Mouse (Mus musculus): ENCODE measurements at regions not wholly inside any gene's neighbourhood (a gene's known extent, or its start where the extent isn't known, plus 50 kb on each side); places are given as distances from the start of the nearest gene placed in this dataset.
"Not testable (repeated sequence)": the region's sequence is repeated elsewhere in the genome, so short reads cannot be mapped to it uniquely, and the experiment has no call there.

DNA sequence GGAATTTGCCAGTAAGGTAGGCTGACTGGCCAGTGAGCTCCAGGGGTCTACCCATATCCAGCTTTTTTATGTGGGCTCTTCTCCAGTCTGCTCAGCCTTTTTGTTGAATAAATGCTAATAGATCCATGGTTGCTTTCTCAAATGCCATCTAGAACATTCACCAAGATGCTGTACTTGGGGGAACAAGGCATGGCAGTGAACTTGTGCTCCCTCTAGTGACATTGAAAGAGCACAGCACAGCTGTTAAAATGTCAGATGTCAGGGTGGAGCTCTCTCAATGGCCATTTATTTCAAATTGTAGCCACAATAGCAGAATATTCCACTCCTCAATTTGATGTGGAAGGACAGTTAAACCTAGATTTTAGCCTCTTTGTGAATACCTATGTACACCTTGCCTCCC is 86.3 kb downstream of the Kcnk1 start:
- DNase-seq (ENCODE audit: low read depth, low spot score): no peak

GRCm38 (mm10) chr8:126082827-126083226 is 87.9 kb downstream of the Kcnk1 start:
- DNase-seq (ENCODE audit: low read depth, low spot score): no peak

DNA sequence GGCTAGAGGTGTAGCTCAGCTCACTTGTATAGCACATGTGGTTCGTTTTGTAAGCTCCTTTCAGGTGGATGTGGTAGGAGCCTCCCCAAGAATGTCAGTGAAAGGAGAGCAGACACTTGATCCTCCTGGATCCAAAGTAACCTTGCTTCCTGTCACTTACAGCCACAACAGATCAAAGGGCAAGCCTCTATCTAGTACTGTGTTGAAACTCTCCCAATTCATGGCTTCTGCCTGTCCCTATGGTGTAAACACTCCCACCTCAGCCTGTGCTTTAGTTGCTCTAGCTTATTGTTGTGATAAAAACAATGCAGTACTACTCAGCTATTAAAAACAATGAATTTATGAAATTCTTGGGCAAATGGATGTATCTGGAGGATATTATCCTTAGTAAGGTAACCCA is 95.8 kb downstream of the Kcnk1 start:
- DNase-seq (ENCODE audit: low read depth, low spot score): no peak

- no peak for DNase-seq (ENCODE audit: low read depth, low spot score)
These were observed 99.0 kb downstream of the Kcnk1 start for GRCm38 (mm10) chr8:126094005-126094404.

DNA sequence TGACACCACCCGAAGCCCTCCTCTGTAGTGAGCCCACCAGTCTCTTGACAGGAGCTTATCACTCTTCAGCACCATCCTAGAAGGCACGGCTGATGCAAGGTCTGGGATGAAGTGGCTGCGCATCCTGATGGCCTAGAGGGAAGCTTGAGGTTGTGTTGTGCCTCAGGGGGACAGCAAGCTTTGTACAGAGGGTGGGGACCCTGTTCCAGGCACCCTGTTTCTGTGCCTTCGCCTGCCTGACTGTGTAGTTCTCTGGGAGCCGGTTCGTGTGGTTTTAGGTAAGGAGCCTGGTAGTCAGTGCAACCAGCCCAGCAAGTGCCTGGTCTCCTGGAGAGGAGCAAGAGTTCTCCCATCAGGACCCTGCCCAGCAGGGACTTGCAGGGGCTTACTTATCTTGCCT is 101.1 kb downstream of the Kcnk1 start:
- no peak for DNase-seq (ENCODE audit: low read depth, low spot score)

DNA sequence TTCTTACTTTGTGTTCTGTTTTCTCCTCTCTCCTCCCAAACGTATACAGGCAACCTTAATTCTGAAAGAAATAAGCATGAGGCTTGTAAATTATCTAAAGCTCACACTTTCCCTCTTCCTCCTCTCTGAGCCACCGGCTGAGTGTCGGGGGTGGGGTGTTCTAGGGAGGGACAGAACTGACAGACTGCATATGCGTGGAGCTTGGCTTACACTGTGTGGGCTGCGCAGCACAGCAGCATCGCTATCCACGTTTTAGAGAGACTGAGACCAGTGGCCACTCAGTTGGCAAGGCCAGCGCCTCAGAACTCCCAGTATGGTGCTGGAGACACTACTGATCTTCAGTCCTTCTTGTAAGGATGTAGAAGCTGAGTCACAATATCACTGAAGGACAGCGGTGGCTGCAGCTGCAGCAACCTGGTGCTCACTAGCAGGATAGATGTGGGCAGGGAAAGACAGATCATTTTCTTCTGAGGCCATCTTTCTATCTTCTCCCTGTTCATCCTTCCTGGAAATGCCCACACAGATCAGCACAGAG is 101.7 kb downstream of the Kcnk1 start:
- DNase-seq (ENCODE audit: low read depth, low spot score): no peak

- no peak for DNase-seq (ENCODE audit: low read depth, low spot score)
These were observed 103.9 kb downstream of the Kcnk1 start for GRCm38 (mm10) chr8:126098886-126099285.

DNA sequence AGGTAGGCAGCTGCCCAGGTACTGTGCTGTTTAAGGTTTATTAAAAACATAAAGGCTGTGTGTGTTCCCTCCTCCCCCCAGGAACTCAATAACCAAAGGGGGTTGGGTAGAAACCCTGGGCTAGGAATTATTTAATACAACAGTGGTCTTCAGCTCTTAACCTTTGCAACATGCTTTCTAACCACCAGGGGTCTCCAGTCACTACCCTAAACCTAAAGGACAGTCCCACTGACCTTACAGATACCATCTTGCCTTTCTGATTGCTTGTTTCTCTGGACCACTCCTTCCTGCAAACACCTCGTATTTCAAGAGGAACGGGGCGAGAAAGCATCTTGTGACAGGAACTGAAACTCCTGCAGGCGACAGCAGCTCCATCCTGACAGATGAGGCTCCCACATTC is 104.9 kb downstream of the Kcnk1 start:
- no peak for DNase-seq (ENCODE audit: low read depth, low spot score)

DNA sequence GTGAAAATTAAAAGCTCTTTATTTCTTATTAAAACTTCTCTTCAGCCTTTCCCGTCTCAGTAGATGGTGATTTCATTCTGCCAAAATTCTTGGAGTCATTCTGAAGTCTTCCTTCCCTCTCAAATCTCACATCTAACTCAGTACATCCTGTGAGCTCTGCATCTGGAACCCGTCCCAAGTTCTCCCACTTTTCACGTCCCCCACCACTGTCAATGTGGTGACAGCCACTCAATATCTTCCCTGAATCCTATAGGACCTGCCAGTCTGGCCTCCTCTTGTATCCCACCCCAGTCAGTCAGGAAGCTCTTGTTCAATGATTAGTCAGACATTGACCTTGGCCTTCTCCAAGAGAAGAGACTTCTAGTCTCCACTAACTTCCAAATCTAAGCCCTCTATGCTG is 110.1 kb downstream of the Kcnk1 start:
- DNase-seq (ENCODE audit: low read depth, low spot score): no peak

GRCm38 (mm10) chr8:126126041-126126440 is 131.1 kb downstream of the Kcnk1 start:
- DNase-seq (ENCODE audit: low read depth, low spot score): no peak

- DNase-seq (ENCODE audit: low read depth, low spot score): peak; percentile 18
These were observed 137.1 kb downstream of the Kcnk1 start for GRCm38 (mm10) chr8:126132076-126132475.

DNA sequence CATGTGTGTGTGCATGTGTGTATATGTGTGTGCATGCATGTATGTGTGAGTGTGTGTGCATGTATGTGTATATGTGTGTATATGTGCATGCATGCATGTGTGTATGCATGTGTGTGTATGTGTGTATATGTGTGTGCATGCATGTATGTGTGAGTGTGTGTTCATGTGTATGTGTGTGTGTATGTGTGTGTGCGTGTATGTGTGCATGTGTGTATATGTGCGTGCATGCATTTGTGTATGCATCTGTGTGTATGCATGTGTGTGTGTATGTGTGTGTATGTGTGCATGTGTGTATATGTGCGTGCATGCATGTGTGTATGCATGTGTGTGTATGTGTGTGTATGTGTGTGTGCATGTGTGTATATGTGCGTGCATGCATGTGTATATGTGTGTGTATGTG is 137.9 kb downstream of the Kcnk1 start:
- DNase-seq (ENCODE audit: low read depth, low spot score): not testable (repeated sequence)

DNA sequence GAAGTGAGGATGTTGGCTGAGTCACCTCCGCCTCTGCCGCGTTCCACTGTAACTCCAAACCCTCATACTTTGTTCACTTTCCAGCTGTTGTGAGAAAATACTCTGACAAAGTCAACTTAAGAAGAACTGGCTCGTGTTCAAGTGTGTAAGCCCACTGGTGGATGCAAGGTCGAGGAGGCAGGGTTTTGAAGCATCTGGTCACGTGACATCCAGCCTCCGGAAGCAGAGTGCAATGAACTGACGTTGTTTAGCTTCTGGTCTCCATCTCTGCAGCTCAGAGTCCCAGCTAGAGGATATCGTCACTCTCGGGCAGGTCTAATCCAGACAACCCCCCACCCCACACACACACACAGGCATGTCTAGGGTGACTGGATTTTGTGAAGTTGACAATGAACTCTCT is 140.1 kb downstream of the Kcnk1 start:
- no peak for DNase-seq (ENCODE audit: low read depth, low spot score)

DNA sequence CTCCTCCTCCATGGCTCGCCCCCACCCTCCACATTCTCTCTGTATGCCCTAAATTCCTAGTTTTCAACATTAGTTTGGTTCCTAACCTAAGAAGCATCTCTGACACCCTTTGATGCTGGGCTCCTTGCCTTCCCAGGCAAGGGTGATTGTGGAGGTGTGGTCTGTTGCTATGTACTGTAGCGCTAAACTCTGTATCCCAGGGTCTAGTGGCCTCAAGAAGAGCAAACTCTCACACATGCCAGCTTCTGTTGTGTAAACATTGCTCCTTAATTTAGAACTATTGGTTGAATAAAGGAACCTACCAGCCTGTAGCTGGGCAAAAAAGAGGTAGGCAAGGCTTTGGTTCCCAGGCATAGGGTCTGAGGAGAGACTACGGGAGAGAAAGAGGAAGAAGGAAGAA is 140.6 kb downstream of the Kcnk1 start:
- DNase-seq (ENCODE audit: low read depth, low spot score): no peak

DNA sequence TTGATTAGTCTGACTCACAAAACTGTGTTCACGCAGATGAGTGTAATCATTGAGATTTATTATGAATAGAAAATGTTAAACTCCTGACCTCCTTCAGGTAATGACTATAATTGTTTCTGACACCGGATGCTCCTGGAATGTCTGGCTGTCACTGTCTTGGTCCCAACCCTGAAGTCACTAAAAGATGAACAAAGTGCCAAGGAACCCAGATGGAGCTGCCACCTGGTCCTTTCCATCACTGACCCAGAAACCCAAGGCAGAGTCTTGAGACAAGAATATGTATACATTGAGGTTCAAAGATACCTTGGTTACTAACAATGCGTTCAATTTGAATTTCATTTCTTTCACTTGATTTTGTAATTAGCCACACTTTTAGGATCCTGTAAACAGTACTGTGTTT is 142.0 kb downstream of the Kcnk1 start:
- DNase-seq (ENCODE audit: low read depth, low spot score): no peak

DNA sequence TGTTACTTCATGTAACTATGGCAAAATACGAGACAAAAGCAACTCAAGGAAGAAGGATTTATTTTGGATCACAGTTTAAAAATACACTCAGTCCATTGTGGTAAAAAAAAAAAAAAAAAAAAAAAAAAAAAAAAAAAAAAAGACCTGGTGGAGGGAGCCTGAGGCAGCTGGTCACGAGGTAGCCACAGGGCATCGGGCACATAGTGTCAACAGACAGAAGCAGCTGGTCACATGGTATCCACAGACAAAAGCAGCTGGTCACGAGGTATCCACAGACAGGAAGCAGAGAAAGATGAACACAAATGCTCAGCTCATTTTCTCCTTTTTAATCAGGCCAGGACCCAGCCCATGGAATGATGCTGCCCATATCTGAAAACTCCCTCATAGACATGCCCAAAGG is 142.5 kb downstream of the Kcnk1 start:
- DNase-seq (ENCODE audit: low read depth, low spot score): no peak

DNA sequence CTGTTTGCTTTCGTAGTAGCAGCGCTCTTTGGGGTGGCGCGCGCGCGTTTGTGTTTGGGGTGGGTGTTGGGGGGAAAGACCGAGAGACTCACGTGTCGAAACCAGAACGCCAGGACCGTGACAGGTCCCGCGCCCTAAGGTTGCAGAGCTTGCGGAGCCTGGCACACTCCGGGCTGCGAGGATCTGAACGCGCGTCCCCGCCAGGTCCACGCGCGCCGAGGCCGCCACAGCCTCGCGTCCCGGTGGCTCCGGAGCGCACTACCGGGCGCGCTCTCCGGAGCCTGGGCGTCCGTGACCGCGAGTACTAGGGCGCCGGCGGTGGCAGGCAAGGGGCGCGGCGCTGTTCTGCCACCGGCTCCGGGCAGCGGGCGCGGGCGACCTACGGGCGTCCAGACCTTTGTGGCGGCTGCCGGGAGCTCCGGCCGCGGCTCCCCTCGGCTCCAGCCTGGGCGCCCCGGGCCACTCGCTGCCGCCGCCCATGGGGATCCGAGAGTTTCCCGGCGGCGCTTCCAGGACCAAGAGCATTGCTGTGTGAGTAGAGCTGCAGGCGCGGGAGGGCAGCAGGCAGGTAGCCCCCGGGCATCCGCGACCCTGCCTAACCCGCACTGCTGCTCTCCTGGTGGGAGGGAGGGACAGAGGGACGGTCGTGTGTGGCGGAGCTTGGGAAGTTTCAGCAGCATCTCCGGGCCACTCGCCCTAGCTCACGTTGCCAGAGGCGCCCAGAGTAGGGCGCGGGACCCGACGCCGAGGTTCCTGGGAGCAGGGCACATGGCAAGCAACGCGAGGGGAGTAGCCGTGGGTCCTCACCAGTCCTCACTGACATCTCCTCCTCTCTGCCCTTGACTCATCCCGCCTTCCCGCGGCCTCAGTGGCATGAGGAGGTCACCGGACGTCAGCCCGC is 143.9 kb downstream of the Kcnk1 start:
- no peak for DNase-seq (ENCODE audit: low read depth, low spot score)

GRCm38 (mm10) chr8:126139546-126139870 is 144.5 kb downstream of the Kcnk1 start:
- DNase-seq (ENCODE audit: low read depth, low spot score): no peak

DNA sequence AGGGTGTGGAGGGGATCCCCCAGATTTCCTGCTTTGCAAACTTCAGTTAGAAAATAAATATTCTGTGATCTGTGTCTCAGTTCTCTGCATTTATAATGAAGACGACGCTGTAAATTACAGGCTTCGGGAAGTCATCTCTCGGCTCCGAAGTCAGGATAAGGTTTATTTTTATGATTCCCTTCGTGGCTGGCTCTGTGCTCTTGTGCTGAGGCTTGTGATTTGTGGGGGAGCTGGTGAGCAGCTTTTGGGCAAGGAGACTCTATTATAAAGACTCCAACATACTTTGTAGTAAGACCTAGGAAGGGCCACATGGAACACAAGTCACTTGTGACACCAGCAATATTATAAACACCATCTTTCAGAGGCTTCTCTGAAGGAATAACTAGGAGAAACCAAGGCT is 146.0 kb downstream of the Kcnk1 start:
- no peak for DNase-seq (ENCODE audit: low read depth, low spot score)

DNA sequence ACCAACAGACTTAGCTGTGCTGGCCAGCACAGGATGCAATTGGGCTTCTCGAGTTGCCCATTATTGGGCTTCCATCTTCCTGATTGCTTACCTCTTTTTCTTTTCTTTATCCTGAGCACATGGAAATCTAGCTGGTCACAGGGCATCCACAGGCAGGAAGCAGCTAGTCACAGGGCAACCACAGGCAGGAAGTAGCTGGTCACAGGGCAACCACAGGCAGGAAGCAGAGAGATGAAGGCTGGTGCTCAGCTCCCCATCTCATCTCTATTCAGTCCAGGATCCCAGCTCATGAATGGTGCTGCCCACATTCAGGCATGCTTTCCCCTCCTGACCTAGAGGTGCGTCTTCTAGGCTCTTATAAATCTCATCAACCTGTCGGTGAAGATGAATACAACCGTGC is 146.8 kb upstream of the Slc35f3 start:
- no peak for DNase-seq (ENCODE audit: low read depth, low spot score)

DNA sequence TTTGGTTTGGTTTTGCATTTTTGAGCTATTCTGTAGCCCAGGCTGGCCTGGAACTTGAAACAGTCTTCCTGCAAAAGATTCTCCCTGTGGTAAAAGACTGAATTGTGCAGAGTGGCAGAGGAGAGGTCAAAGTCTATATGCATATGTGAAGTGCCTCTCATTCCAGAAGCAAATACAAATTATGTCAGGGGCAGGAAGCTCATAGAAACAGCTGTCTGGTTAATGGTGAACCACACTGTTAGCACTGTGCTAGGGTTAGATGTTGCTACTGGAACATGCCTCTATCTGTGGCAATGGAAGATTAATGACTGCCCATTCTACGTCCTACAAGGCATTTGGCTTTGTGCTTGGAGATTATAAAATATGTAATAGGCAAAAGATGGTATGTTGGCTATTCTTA is 144.4 kb upstream of the Slc35f3 start:
- no peak for DNase-seq (ENCODE audit: low read depth, low spot score)

DNA sequence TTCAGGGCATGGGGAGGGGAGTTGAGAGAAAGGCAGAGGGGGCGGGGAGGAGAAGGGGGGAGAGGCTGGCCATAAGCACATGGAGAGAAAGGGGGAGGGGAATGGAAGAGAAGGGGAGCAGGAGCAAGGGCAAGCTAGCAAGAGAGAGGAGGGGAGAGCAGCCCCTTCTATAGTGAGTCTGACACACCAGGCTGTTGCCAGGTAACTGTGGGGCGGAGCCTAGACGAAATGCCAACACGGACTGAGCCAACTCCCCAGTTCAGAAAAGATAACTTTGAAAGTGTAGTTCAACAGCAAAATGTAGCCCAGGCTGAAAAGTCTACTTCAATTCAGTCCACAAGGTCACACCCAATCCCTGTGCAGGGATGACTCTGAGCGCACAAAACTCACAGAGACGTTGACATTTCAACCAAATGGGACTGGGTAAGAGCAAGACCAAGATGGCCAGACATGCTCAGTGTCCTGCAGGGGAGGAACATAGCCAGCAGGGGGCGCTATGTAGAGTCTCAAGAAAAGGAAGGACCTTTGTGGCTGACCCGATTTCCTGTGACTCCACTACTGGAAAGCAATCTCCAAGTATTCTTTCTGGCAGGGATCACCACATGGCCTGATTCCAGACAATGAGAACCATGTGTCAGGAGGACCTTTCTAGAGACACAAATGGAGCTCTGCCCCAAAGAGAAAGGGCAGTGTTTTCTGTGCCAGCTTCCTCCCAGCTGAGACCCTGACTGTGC is 140.7 kb upstream of the Slc35f3 start:
- peak; percentile 29 for DNase-seq (ENCODE audit: low read depth, low spot score)

DNA sequence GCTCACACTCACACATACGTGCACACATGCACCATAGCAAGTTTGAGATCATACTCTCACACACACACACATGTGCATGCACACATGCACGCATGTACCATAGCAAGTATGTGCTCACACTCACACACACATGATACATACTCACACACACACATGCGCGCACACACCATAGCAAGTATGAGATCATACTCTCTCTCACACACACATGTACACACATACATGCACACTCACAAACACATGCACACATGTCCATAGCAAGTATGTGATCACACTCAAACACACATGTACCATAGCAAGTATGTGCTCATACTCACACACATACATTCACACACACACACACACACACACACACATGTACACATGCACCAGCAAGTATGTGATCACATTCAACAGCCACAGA is 138.9 kb upstream of the Slc35f3 start:
- no peak for DNase-seq (ENCODE audit: low read depth, low spot score)

All from skeletal muscle tissue, adult 2 months (tissue).